Mouse (Mus musculus): Measurements from ENCODE around the gene Rptor. TPM values are rescaled to one million over a fixed set of nuclear protein-coding genes. Genes with fewer than 3 reads are reported as not detected.

Rptor gene
- total RNA-seq, 2 experiments from 2014 or later, result 59.7 to 62.9 TPM

- no peak for DNase-seq (ENCODE audit: extremely low spot score in 1 of 2, low spot score in 1 of 2)
These were observed 231.4 kb downstream of the Rptor start for GRCm38 (mm10) chr11:119833877-119834804.

GRCm38 (mm10) chr11:119836326-119836725 is 233.6 kb downstream of the Rptor start:
- DNase-seq (ENCODE audit: extremely low spot score in 1 of 2, low spot score in 1 of 2), result no peak

- DNase-seq (ENCODE audit: extremely low spot score in 1 of 2, low spot score in 1 of 2), result no peak
These were observed 235.1 kb downstream of the Rptor start for GRCm38 (mm10) chr11:119837786-119838185.

- DNase-seq (ENCODE audit: extremely low spot score in 1 of 2, low spot score in 1 of 2), result no peak
These were observed 237.0 kb downstream of the Rptor start for GRCm38 (mm10) chr11:119839411-119840342.

GRCm38 (mm10) chr11:119846608-119847007 is 243.9 kb downstream of the Rptor start:
- no peak for DNase-seq (ENCODE audit: extremely low spot score in 1 of 2, low spot score in 1 of 2)

GRCm38 (mm10) chr11:119847076-119847475 is 244.4 kb downstream of the Rptor start:
- no peak for DNase-seq (ENCODE audit: extremely low spot score in 1 of 2, low spot score in 1 of 2)

- DNase-seq (ENCODE audit: extremely low spot score in 1 of 2, low spot score in 1 of 2), result no peak
These were observed 244.9 kb downstream of the Rptor start for GRCm38 (mm10) chr11:119847569-119847968.

- no peak for DNase-seq (ENCODE audit: extremely low spot score in 1 of 2, low spot score in 1 of 2)
These were observed 245.5 kb downstream of the Rptor start for GRCm38 (mm10) chr11:119848189-119848588.

- no peak for DNase-seq (ENCODE audit: extremely low spot score in 1 of 2, low spot score in 1 of 2)
These were observed 253.3 kb downstream of the Rptor start for GRCm38 (mm10) chr11:119855999-119856398.

- DNase-seq (ENCODE audit: extremely low spot score in 1 of 2, low spot score in 1 of 2), result no peak
These were observed 260.0 kb downstream of the Rptor start for GRCm38 (mm10) chr11:119862523-119863299.

- DNase-seq (ENCODE audit: extremely low spot score in 1 of 2, low spot score in 1 of 2), result no peak
These were observed 260.7 kb downstream of the Rptor start for GRCm38 (mm10) chr11:119863421-119863821.

GRCm38 (mm10) chr11:119866837-119867236 is 264.1 kb downstream of the Rptor start:
- DNase-seq (ENCODE audit: extremely low spot score in 1 of 2, low spot score in 1 of 2), result no peak

GRCm38 (mm10) chr11:119868138-119868537 is 265.4 kb downstream of the Rptor start:
- DNase-seq (ENCODE audit: extremely low spot score in 1 of 2, low spot score in 1 of 2), result no peak

GRCm38 (mm10) chr11:119868556-119868955 is 265.9 kb downstream of the Rptor start:
- no peak for DNase-seq (ENCODE audit: extremely low spot score in 1 of 2, low spot score in 1 of 2)

- DNase-seq (ENCODE audit: extremely low spot score in 1 of 2, low spot score in 1 of 2), result no peak
These were observed 268.4 kb downstream of the Rptor start for GRCm38 (mm10) chr11:119871141-119871540.

GRCm38 (mm10) chr11:119873643-119874042 is 270.9 kb downstream of the Rptor start:
- no peak for DNase-seq (ENCODE audit: extremely low spot score in 1 of 2, low spot score in 1 of 2)

- no peak for DNase-seq (ENCODE audit: extremely low spot score in 1 of 2, low spot score in 1 of 2)
These were observed 272.1 kb downstream of the Rptor start for GRCm38 (mm10) chr11:119874841-119875240.

- no peak for DNase-seq (ENCODE audit: extremely low spot score in 1 of 2, low spot score in 1 of 2)
These were observed 273.0 kb downstream of the Rptor start for GRCm38 (mm10) chr11:119875685-119876084.

GRCm38 (mm10) chr11:119877124-119877523 is 274.4 kb downstream of the Rptor start:
- DNase-seq (ENCODE audit: extremely low spot score in 1 of 2, low spot score in 1 of 2), result no peak

- DNase-seq (ENCODE audit: extremely low spot score in 1 of 2, low spot score in 1 of 2), result no peak
These were observed 276.9 kb downstream of the Rptor start for GRCm38 (mm10) chr11:119879573-119879972.

Data from layer of hippocampus, postnatal 25 days (tissue).